24 mouse cellular contexts compared by ENCODE assay signal in the genomic region with DNA sequence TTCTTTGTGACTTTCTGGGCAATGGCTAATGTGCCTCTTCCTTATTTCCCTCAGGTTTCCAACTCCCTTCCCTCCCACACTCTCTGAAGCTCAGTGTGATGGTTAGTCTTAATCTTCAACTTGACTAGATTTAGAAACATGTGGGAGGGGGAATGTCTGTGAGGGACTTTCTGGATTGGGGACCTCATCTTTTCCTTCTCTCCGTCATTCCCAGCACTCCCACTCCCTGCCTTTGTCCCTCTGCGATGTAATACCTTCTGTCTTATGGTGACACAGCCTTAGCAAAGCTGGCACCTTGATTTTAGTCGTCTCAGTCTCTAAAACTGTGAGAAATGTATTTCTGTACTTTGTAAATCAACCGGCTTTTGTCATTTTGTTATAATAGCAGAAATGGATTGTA.
"Had no signal": no experiment of that assay in that cellular context is flagged by ENCODE, and none has a peak within 500 bp of the region (broad histone marks: within the 10 kb centered on the region; RNA-seq: fewer than 3 reads in every experiment).

No protein-coding gene starts in this region.

- H3K27ac ChIP-seq: kidney, postnatal 0 days; layer of hippocampus, adult 2 months; limb, embryonic 10.5 days; limb, embryonic 13.5 days; liver, embryonic 12.5 days; liver, embryonic 15.5 days; lung, embryonic 15.5 days; midbrain, embryonic 10.5 days; midbrain, embryonic 13.5 days; neural tube, embryonic 13.5 days had no signal

- H3K36me3 ChIP-seq: limb, embryonic 10.5 days; limb, embryonic 13.5 days; liver, embryonic 12.5 days; liver, embryonic 15.5 days; lung, embryonic 15.5 days; midbrain, embryonic 10.5 days; midbrain, embryonic 13.5 days; neural tube, embryonic 13.5 days had no signal

- ATAC-seq: intestine, postnatal 0 days; liver, embryonic 12.5 days; midbrain, embryonic 13.5 days; midbrain, embryonic 16.5 days had no signal

- H3K4me1 ChIP-seq: limb, embryonic 10.5 days; limb, embryonic 13.5 days; liver, embryonic 12.5 days; liver, embryonic 15.5 days; lung, embryonic 15.5 days; megakaryocyte, embryonic 14.5 days; midbrain, embryonic 10.5 days; midbrain, embryonic 13.5 days; neural tube, embryonic 13.5 days had no signal

- DNase-seq: kidney, adult 2 months; kidney, postnatal 25 days; layer of hippocampus, adult 9-11 months; liver; lung, adult 18-20 months; lung, postnatal 10 days; lung, postnatal 36 days; retina, postnatal 1 day; right cerebral cortex, postnatal 14 days; thymus, postnatal 25 days had no signal

- H3K4me3 ChIP-seq: layer of hippocampus, adult 2 months; limb, embryonic 10.5 days; limb, embryonic 13.5 days; liver, embryonic 12.5 days; liver, embryonic 15.5 days; lung, embryonic 15.5 days; megakaryocyte, embryonic 14.5 days; midbrain, embryonic 10.5 days; midbrain, embryonic 13.5 days; myocyte; neural tube, embryonic 13.5 days had no signal

- H3K27me3 ChIP-seq: limb, embryonic 13.5 days; liver, embryonic 12.5 days; liver, embryonic 15.5 days; lung, embryonic 15.5 days; megakaryocyte, embryonic 14.5 days; midbrain, embryonic 13.5 days; neural tube, embryonic 13.5 days had no signal
